Mouse (Mus musculus): Measurements from ENCODE around the gene Cd164l2. TPM values are rescaled to one million over a fixed set of nuclear protein-coding genes. Genes with fewer than 3 reads are reported as not detected.
A peak's percentile ranks its signal among the peaks of the same experiment; 100 is the strongest.

The Cd164l2 gene
- polyA plus RNA-seq, 1 experiment from 2014 or later, result 3.8 TPM

- H3K4me2 ChIP-seq (ENCODE audit: low read depth, low read length), result peak overlapping the region; percentile 31
- H3K27me3 ChIP-seq (replicated peaks; ENCODE audit: control insufficient read depth, insufficient read depth, low read length), result peaks cover 16% of the 10 kb centered on the region
- ATAC-seq (ENCODE audit: low read depth) (no peak), DNase-seq (ENCODE audit: low spot score) (peak; percentile 54)
- H3K9me3 ChIP-seq (ENCODE audit: control insufficient read depth, low read length), result no peaks in the 10 kb centered on the region
- no peak overlapping the region; the same call in 1 of the 2 replicates for H3K4me3 ChIP-seq (ENCODE audit: low read depth, low read length)
- WGBS, result 42% methylated on average over 7 of the region's 12 CpGs
- no peaks in the 10 kb centered on the region for H3K4me1 ChIP-seq (ENCODE audit: control insufficient read depth, insufficient read depth, low read length)
- H3K9ac ChIP-seq (ENCODE audit: low read depth, low read length), result no peak overlapping the region
- H3K36me3 ChIP-seq (ENCODE audit: control insufficient read depth, insufficient read depth, low read length), result no peaks in the 10 kb centered on the region
- no peak overlapping the region for H3K27ac ChIP-seq (replicated peaks; ENCODE audit: low read depth, low read length)
Measured at GRCm38 (mm10) chr4:133257230-133257629, 45.3 kb downstream of the Cd164l2 start.

GRCm38 (mm10) chr4:133257798-133258408 is 46.0 kb downstream of the Cd164l2 start:
- Histone ChIP-seq H3K27me3 (replicated peaks; ENCODE audit: control insufficient read depth, insufficient read depth, low read length) (peaks cover 16% of the 10 kb centered on the region), H3K4me1 (ENCODE audit: control insufficient read depth, insufficient read depth, low read length) (no peaks in the 10 kb centered on the region), H3K4me2 (ENCODE audit: low read depth, low read length) (no peak overlapping the region), H3K27ac (replicated peaks; ENCODE audit: low read depth, low read length) (no peak overlapping the region), H3K36me3 (ENCODE audit: control insufficient read depth, insufficient read depth, low read length) (no peaks in the 10 kb centered on the region), H3K9me3 (ENCODE audit: control insufficient read depth, low read length) (no peaks in the 10 kb centered on the region), H3K9ac (ENCODE audit: low read depth, low read length) (no peak overlapping the region), H3K4me3 (ENCODE audit: low read depth, low read length) (no peak overlapping the region)
- WGBS, result 72% methylated on average over 12 of the region's 12 CpGs
- DNase-seq (ENCODE audit: low spot score) (no peak), ATAC-seq (ENCODE audit: low read depth) (no peak)

DNA sequence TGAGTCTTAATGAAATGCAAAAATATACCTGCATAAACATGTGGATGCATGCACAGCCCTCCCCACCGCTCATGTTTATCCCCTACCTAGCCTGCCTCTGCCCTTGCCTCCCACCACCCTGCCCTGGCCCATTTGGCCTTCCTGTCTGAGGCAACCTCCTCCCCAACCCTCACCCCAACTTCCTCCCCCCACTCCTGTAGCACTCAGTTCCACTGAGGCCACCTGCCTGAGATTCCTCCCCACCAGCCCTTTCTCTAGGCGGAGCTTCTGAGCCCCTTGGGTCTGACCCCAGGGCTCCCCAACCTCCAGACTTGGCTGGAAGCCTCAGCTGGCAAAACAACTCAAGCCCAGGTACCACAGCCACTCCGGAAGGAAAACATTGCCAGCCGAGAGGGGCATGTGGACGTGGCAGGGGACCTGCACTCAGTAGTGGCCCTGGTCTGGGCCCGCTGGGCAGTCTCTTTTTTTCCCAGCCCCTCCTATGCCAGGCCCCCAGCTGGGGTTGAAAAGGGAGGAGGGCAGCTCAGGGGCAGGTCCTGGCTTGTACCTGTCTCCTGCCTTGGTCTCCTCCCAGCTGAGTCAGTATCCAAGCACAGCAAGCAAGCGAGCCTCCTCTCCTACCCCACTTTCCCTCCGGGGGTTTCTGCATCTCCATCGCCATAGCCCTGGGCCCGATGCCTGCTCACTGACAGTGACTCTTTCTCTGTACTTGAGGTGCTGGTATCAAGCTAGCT is 49.9 kb downstream of the Cd164l2 start:
- Histone ChIP-seq H3K9ac (ENCODE audit: low read depth, low read length) (peak overlapping the region; percentile 11; the same call in 1 of the 2 replicates), H3K4me2 (ENCODE audit: low read depth, low read length) (peak overlapping the region; percentile 34)

GRCm38 (mm10) chr4:133262375-133262765 is 50.4 kb downstream of the Cd164l2 start:
- H3K27ac ChIP-seq (replicated peaks; ENCODE audit: low read depth, low read length), result peak overlapping the region; percentile 36; the same call in 1 of the 2 replicates
- H3K27me3 ChIP-seq (replicated peaks; ENCODE audit: control insufficient read depth, insufficient read depth, low read length), result no peaks in the 10 kb centered on the region
- H3K4me3 ChIP-seq (ENCODE audit: low read depth, low read length), result peak overlapping the region; percentile 7; the same call in 1 of the 2 replicates
- no peaks in the 10 kb centered on the region for H3K9me3 ChIP-seq (ENCODE audit: control insufficient read depth, low read length)
- H3K4me1 ChIP-seq (ENCODE audit: control insufficient read depth, insufficient read depth, low read length), result no peaks in the 10 kb centered on the region
- no peak for DNase-seq (ENCODE audit: low spot score)
- H3K36me3 ChIP-seq (ENCODE audit: control insufficient read depth, insufficient read depth, low read length), result peaks cover 34% of the 10 kb centered on the region
- ATAC-seq (ENCODE audit: low read depth), result 0 out of 2 replicates have a peak, but pooled peaks have one; percentile 13
- WGBS, result 57% methylated on average over 7 of the region's 7 CpGs
- H3K4me2 ChIP-seq (ENCODE audit: low read depth, low read length), result peak overlapping the region; percentile 34
- H3K9ac ChIP-seq (ENCODE audit: low read depth, low read length), result peak overlapping the region; percentile 11; the same call in 1 of the 2 replicates

More for the DNA sequence above, 49.9 kb downstream of the Cd164l2 start:
- DNase-seq (ENCODE audit: low spot score), result no peak
- WGBS, result 40% methylated on average over 10 of the region's 10 CpGs
- Histone ChIP-seq H3K4me3 (ENCODE audit: low read depth, low read length) (peak overlapping the region; percentile 7; the same call in 1 of the 2 replicates), H3K27ac (replicated peaks; ENCODE audit: low read depth, low read length) (peak overlapping the region; percentile 39; the same call in 1 of the 2 replicates), H3K9me3 (ENCODE audit: control insufficient read depth, low read length) (no peaks in the 10 kb centered on the region), H3K4me1 (ENCODE audit: control insufficient read depth, insufficient read depth, low read length) (no peaks in the 10 kb centered on the region), H3K27me3 (replicated peaks; ENCODE audit: control insufficient read depth, insufficient read depth, low read length) (peaks cover 4% of the 10 kb centered on the region; the same call in 1 of the 2 replicates), H3K36me3 (ENCODE audit: control insufficient read depth, insufficient read depth, low read length) (peaks cover 28% of the 10 kb centered on the region)
- ATAC-seq (ENCODE audit: low read depth), result no peak

DNA sequence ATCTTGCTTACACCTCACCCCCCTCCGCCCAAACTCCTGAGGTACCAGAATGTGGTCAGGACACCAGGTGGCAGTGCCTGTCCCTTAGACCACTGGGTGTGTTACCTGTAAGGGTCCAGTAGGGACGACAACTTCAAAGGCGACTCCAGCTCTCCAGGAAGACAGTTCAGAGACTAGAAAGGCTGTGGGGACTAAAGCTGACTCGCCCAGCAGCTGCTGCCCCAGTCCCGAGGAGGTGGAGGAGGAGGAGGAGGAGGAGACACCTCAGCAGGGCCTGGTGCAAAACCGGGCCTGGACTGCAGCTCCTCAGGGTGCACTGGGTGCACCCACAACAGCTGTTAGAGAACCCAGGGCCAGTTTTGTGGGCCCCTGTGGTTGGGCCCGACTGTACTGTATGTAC is 51.0 kb downstream of the Cd164l2 start, which contains the start of gene Sytl1:
Sytl1 (minus strand) TSS at position 232 of the 400 bp plus-strand sequence.
- peak within 1 kb of the TSS; percentile 39; the same call in 1 of the 2 replicates for H3K27ac ChIP-seq (replicated peaks; ENCODE audit: low read depth, low read length)

GRCm38 (mm10) chr4:133263756-133264155 is 51.8 kb downstream of the Cd164l2 start:
- Histone ChIP-seq H3K9me3 (ENCODE audit: control insufficient read depth, low read length) (no peaks in the 10 kb centered on the region), H3K36me3 (ENCODE audit: control insufficient read depth, insufficient read depth, low read length) (peaks cover 47% of the 10 kb centered on the region), H3K9ac (ENCODE audit: low read depth, low read length) (no peak overlapping the region), H3K4me1 (ENCODE audit: control insufficient read depth, insufficient read depth, low read length) (no peaks in the 10 kb centered on the region), H3K4me2 (ENCODE audit: low read depth, low read length) (no peak overlapping the region), H3K4me3 (ENCODE audit: low read depth, low read length) (no peak overlapping the region), H3K27ac (replicated peaks; ENCODE audit: low read depth, low read length) (no peak overlapping the region), H3K27me3 (replicated peaks; ENCODE audit: control insufficient read depth, insufficient read depth, low read length) (no peaks in the 10 kb centered on the region)
- DNase-seq (ENCODE audit: low spot score) (no peak), ATAC-seq (ENCODE audit: low read depth) (no peak)
- 91% methylated on average over 5 of the region's 5 CpGs for WGBS

More for the DNA sequence above, 51.0 kb downstream of the Cd164l2 start, which contains the start of gene Sytl1:
- no peaks in the 10 kb centered on the region for H3K4me1 ChIP-seq (ENCODE audit: control insufficient read depth, insufficient read depth, low read length)
- H3K36me3 ChIP-seq (ENCODE audit: control insufficient read depth, insufficient read depth, low read length), result peaks cover 39% of the 10 kb centered on the region
- H3K4me3 ChIP-seq (ENCODE audit: low read depth, low read length), result peak within 1 kb of the TSS; percentile 7; the same call in 1 of the 2 replicates
- peak within 1 kb of the TSS; percentile 11; the same call in 1 of the 2 replicates for H3K9ac ChIP-seq (ENCODE audit: low read depth, low read length)
- no peaks in the 10 kb centered on the region for H3K27me3 ChIP-seq (replicated peaks; ENCODE audit: control insufficient read depth, insufficient read depth, low read length)
- DNase-seq (ENCODE audit: low spot score) (no peak), ATAC-seq (ENCODE audit: low read depth) (no peak)
- peak within 1 kb of the TSS; percentile 34 for H3K4me2 ChIP-seq (ENCODE audit: low read depth, low read length)
- WGBS, result 43% methylated on average over 7 of the region's 7 CpGs
- H3K9me3 ChIP-seq (ENCODE audit: control insufficient read depth, low read length), result no peaks in the 10 kb centered on the region

- Histone ChIP-seq H3K4me1 (ENCODE audit: control insufficient read depth, insufficient read depth, low read length) (no peaks in the 10 kb centered on the region), H3K9ac (ENCODE audit: low read depth, low read length) (no peak overlapping the region), H3K9me3 (ENCODE audit: control insufficient read depth, low read length) (no peaks in the 10 kb centered on the region), H3K36me3 (ENCODE audit: control insufficient read depth, insufficient read depth, low read length) (peaks cover 55% of the 10 kb centered on the region), H3K4me2 (ENCODE audit: low read depth, low read length) (no peak overlapping the region), H3K4me3 (ENCODE audit: low read depth, low read length) (no peak overlapping the region), H3K27me3 (replicated peaks; ENCODE audit: control insufficient read depth, insufficient read depth, low read length) (no peaks in the 10 kb centered on the region), H3K27ac (replicated peaks; ENCODE audit: low read depth, low read length) (no peak overlapping the region)
- no peak for ATAC-seq (ENCODE audit: low read depth)
- WGBS, result 94% methylated on average over 2 of the region's 2 CpGs
- no peak for DNase-seq (ENCODE audit: low spot score)
Measured at GRCm38 (mm10) chr4:133264559-133264958, 52.6 kb downstream of the Cd164l2 start.

- Histone ChIP-seq H3K4me3 (ENCODE audit: low read depth, low read length) (no peak overlapping the region), H3K9me3 (ENCODE audit: control insufficient read depth, low read length) (no peaks in the 10 kb centered on the region), H3K36me3 (ENCODE audit: control insufficient read depth, insufficient read depth, low read length) (peaks cover 62% of the 10 kb centered on the region), H3K4me2 (ENCODE audit: low read depth, low read length) (no peak overlapping the region), H3K9ac (ENCODE audit: low read depth, low read length) (no peak overlapping the region), H3K27ac (replicated peaks; ENCODE audit: low read depth, low read length) (no peak overlapping the region), H3K4me1 (ENCODE audit: control insufficient read depth, insufficient read depth, low read length) (no peaks in the 10 kb centered on the region), H3K27me3 (replicated peaks; ENCODE audit: control insufficient read depth, insufficient read depth, low read length) (no peaks in the 10 kb centered on the region)
- no peak for ATAC-seq (ENCODE audit: low read depth)
- DNase-seq (ENCODE audit: low spot score), result no peak
- 95% methylated on average over 3 of the region's 3 CpGs for WGBS
Measured at GRCm38 (mm10) chr4:133265297-133265696, 53.4 kb downstream of the Cd164l2 start.
